Mouse (Mus musculus) stomach, postnatal 0 days (tissue): Measurements from ENCODE around the gene Mslnl. TPM values are rescaled to one million over a fixed set of nuclear protein-coding genes. Genes with fewer than 3 reads are reported as not detected.
A peak's percentile ranks its signal among the peaks of the same experiment; 100 is the strongest.

Source experiments
- ATAC-seq: fragments of 200-750 bp; cut with Nextera tagmentation; 2 replicates; pipeline ENCODE4 v1.8.0; 2017; ENCODE audit not compliant: low FRiP score, low TSS enrichment
- DNase-seq: peaks from one replicate; pipeline ENCODE4 v3.0.0-alpha.2; 2016; ENCODE audit warnings: low spot score
- H3K27ac ChIP-seq: fragments of 300-500 bp; sonication (generic); replicated peaks from 2 replicates; pipeline ENCODE4 v1.5.1; 2014; ENCODE audit warnings: mild to moderate bottlenecking, control low read depth
- H3K27me3 ChIP-seq: fragments of 300-500 bp; sonication (generic); 2 replicates; pipeline ENCODE4 v1.6.1; 2014; ENCODE audit warnings: low read length; ENCODE audit not compliant: control insufficient read depth, insufficient read depth
- H3K36me3 ChIP-seq: fragments of 300-500 bp; sonication (generic); 2 replicates; pipeline ENCODE4 v1.6.1; 2014; ENCODE audit warnings: low read length, mixed read lengths; ENCODE audit not compliant: control insufficient read depth, insufficient read depth
- H3K4me1 ChIP-seq: fragments of 300-500 bp; sonication (generic); replicated peaks from 2 replicates; pipeline ENCODE4 v1.6.1; 2014; ENCODE audit warnings: antibody characterized with exemption; ENCODE audit not compliant: control insufficient read depth, insufficient read depth
- H3K4me2 ChIP-seq: fragments of 300-500 bp; sonication (generic); replicated peaks from 2 replicates; pipeline ENCODE4 v1.6.1; 2014; ENCODE audit warnings: low read depth, mild to moderate bottlenecking, control low read depth, moderate library complexity
- H3K4me3 ChIP-seq: fragments of 300-500 bp; sonication (generic); 2 replicates; pipeline ENCODE4 v1.5.1; 2014; ENCODE audit warnings: low read depth, low read length, control low read depth
- H3K9ac ChIP-seq: fragments of 300-500 bp; sonication (generic); 2 replicates; pipeline ENCODE4 v1.6.1; 2014; ENCODE audit warnings: mild to moderate bottlenecking, low read length, control low read depth, mixed read lengths
- H3K9me3 ChIP-seq: fragments of 300-500 bp; sonication (generic); 2 replicates; pipeline ENCODE4 v1.6.1; 2016; ENCODE audit warnings: low read length; ENCODE audit not compliant: control insufficient read depth
- CTCF ChIP-seq: IDR thresholded peaks from 2 replicates; pipeline ENCODE4 v1.5.1; 2016; ENCODE audit warnings: antibody characterized with exemption, low read depth, mild to moderate bottlenecking, moderate library complexity
- EP300 ChIP-seq: optimal IDR thresholded peaks from 2 replicates; pipeline ENCODE3; 2016; ENCODE audit warnings: antibody characterized with exemption
- WGBS: fragments of 180-500 bp; shearing (Covaris S2); extraction: QIAGEN DNeasy Blood & Tissue Kit; methylation state at CpG from one replicate; pipeline ENCODE4 v1.1.7; 2014; 5-methylcytosine and 5-hydroxymethylcytosine counted together
- microRNA-seq: library from miRNA; unstranded; fragments of <30 nt; microRNA quantifications from one replicate; pipeline ENCODE4, GENCODE M21; 2016
- polyA plus RNA-seq: library from polyadenylated mRNA; unstranded; fragments of >200 nt; fragmentation: Nextera tagmentation; extraction: Ambion mirVana; gene quantifications from 2 replicates; pipeline ENCODE4 v1.2.1, GENCODE M21; 2015

The Mslnl gene
- polyA plus RNA-seq, 1 experiment from 2014 or later, result 0.05 TPM

DNA sequence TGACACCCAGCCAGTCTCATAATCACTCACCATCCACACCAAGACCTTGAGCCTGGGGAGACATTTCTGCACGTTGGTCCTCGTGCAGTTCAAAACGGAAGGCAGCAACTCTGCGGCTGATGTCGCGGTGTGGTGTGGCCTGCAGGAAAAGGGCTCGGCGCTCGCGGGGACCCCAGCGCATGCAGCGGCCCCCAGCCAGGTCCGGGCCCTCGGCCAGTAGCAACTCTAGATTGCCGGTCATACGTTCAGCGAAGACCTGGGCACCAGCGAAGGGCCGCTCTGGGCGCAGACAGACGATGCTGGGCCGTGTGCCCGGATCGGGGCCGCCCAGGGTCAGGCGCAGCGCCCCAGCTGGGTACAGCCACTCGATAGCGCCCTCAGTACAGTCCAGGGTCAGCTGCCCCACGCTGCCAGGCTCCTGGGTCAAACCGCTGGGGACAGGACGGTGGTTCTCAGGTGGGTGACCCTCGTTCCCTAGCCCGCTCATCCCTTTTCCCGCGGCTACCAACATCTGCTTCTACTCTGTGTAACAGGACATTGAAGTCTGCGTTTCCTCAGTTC lies 60.4 kb downstream of the Mslnl start:
- no peaks in the 10 kb centered on the region for H3K27me3 ChIP-seq
- H3K27ac ChIP-seq, result peak overlapping the region; percentile 8; the same call in 1 of the 2 replicates
- no peak for DNase-seq
- 3% methylated on average over 37 of the region's 37 CpGs for WGBS
- H3K4me2 ChIP-seq, result peak overlapping the region; percentile 86
- no peak for TF ChIP-seq EP300
- no peak for TF ChIP-seq CTCF
- H3K9me3 ChIP-seq, result no peaks in the 10 kb centered on the region
- peak overlapping the region; percentile 75 for H3K4me3 ChIP-seq
- ATAC-seq, result no peak
- H3K9ac ChIP-seq, result peak overlapping the region; percentile 66
- H3K36me3 ChIP-seq, result no peaks in the 10 kb centered on the region
- H3K4me1 ChIP-seq, result peaks cover 3% of the 10 kb centered on the region; the same call in 1 of the 2 replicates

DNA sequence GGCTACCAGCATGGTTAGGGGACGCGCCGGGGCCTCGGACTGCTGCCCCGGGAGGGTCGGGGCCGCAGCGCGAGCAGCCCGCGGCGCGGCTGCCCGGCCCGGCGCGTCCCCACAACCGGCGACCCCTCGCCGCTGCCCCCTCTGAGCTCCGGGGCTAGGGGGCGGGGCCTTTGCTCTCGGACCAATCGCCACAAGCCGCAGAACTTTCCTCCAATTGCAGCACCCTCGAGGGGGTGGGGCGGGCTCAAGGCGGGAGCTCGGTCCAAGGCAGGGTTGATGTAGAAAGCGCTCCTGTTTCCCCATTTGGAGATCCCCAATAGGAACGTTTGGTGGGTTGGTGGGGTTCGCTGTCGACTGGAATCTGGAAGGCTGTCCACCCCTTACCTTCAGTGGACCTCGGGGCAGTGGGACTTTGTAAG lies 61.1 kb downstream of the Mslnl start, which contains the start of gene Metrn:
Gene Metrn (minus strand): TSS at position 186 of the 419 bp plus-strand sequence.
- no peaks in the 10 kb centered on the region for H3K9me3 ChIP-seq

More for the DNA sequence above, 61.1 kb downstream of the Mslnl start, which contains the start of gene Metrn:
- DNase-seq (peak; percentile 87), ATAC-seq (peak; percentile 64; the same call in 1 of the 2 replicates)
- Histone ChIP-seq H3K9ac (peak within 1 kb of the TSS; percentile 66), H3K27me3 (no peaks in the 10 kb centered on the region), H3K27ac (peak within 1 kb of the TSS; percentile 8; the same call in 1 of the 2 replicates), H3K4me1 (no peaks in the 10 kb centered on the region; the same call in 1 of the 2 replicates), H3K4me3 (peak within 1 kb of the TSS; percentile 75), H3K4me2 (peak within 1 kb of the TSS; percentile 86), H3K36me3 (no peaks in the 10 kb centered on the region)
- 1% methylated on average over 24 of the region's 35 CpGs for WGBS
- TF ChIP-seq EP300 (no peak), CTCF (no peak)

Small RNA genes lying within 50 kb of the gene (microRNA-seq; reads per million reads assigned to microRNA genes)
- gene Gm25083, result not detected
- not detected for gene Mir6966

Other genes with a start within 250 kb of the Mslnl start
- 0.06 and 0.16 TPM in 2 replicates for gene Sstr5, start 238.8 kb upstream of the Mslnl start, polyA plus RNA-seq
- gene Sox8, start 165.4 kb upstream of the Mslnl start, polyA plus RNA-seq, result 1.4 and 1.6 TPM in 2 replicates
- 16.3 and 17.7 TPM in 2 replicates for gene Lmf1, start 157.0 kb upstream of the Mslnl start, polyA plus RNA-seq
- gene Gng13, start 18.9 kb upstream of the Mslnl start, polyA plus RNA-seq, result 1.4 and 1.7 TPM in 2 replicates
- 4.2 and 5.4 TPM in 2 replicates for gene Chtf18, start 8.6 kb upstream of the Mslnl start, polyA plus RNA-seq
- 10.3 and 10.5 TPM in 2 replicates for gene Rpusd1, start 8.4 kb upstream of the Mslnl start, polyA plus RNA-seq
- gene Msln, start 18.3 kb downstream of the Mslnl start, polyA plus RNA-seq, result 54.8 and 70.6 TPM in 2 replicates
- gene Narfl, start 37.7 kb downstream of the Mslnl start, polyA plus RNA-seq, result 19.1 and 20.9 TPM in 2 replicates
- gene Haghl, start 49.6 kb downstream of the Mslnl start, polyA plus RNA-seq, result 37.5 and 40.2 TPM in 2 replicates
- gene Ccdc78, start 50.5 kb downstream of the Mslnl start, polyA plus RNA-seq, result 0.23 and 0.24 TPM in 2 replicates
- gene Fam173a, start 56.9 kb downstream of the Mslnl start, polyA plus RNA-seq, result 91.0 and 94.7 TPM in 2 replicates
- gene AC134908.4, start 59.6 kb downstream of the Mslnl start, polyA plus RNA-seq, result 0.65 TPM in 1 of 2 replicates, not detected in the other
- gene Metrn, start 61.1 kb downstream of the Mslnl start, polyA plus RNA-seq, result 18.7 and 19.0 TPM in 2 replicates
- gene Fbxl16, start 73.0 kb downstream of the Mslnl start, polyA plus RNA-seq, result 1.3 and 1.9 TPM in 2 replicates
- 10.8 and 12.5 TPM in 2 replicates for gene Wdr24, start 87.6 kb downstream of the Mslnl start, polyA plus RNA-seq
- 29.7 and 31.5 TPM in 2 replicates for gene Jmjd8, start 92.8 kb downstream of the Mslnl start, polyA plus RNA-seq
- 215 and 224 TPM in 2 replicates for gene Stub1, start 97.4 kb downstream of the Mslnl start, polyA plus RNA-seq
- gene Rhbdl1, start 101.3 kb downstream of the Mslnl start, polyA plus RNA-seq, result 3.1 and 4.3 TPM in 2 replicates
- gene Gm20683, start 105.7 kb downstream of the Mslnl start, polyA plus RNA-seq, result 1.8 and 2.3 TPM in 2 replicates
- 10.7 and 13.2 TPM in 2 replicates for gene Rhot2, start 108.8 kb downstream of the Mslnl start, polyA plus RNA-seq
- 4.1 and 4.2 TPM in 2 replicates for gene Wdr90, start 125.5 kb downstream of the Mslnl start, polyA plus RNA-seq
- gene Mcrip2, start 132.7 kb downstream of the Mslnl start, polyA plus RNA-seq, result 52.4 and 59.9 TPM in 2 replicates
- 52.9 and 54.1 TPM in 2 replicates for gene Mettl26, start 139.0 kb downstream of the Mslnl start, polyA plus RNA-seq
- 0.35 and 0.38 TPM in 2 replicates for gene Wfikkn1, start 144.8 kb downstream of the Mslnl start, polyA plus RNA-seq
- 20.2 TPM in 2 replicates for gene Rab40c, start 183.7 kb downstream of the Mslnl start, polyA plus RNA-seq
- gene Pigq, start 208.9 kb downstream of the Mslnl start, polyA plus RNA-seq, result 25.4 and 29.9 TPM in 2 replicates
- not detected in 2 replicates for gene Nhlrc4, start 208.9 kb downstream of the Mslnl start, polyA plus RNA-seq
- 0.06 TPM in 1 of 2 replicates, not detected in the other for gene A930017K11Rik, start 216.5 kb downstream of the Mslnl start, polyA plus RNA-seq
- 12.5 and 13.7 TPM in 2 replicates for gene Capn15, start 249.8 kb downstream of the Mslnl start, polyA plus RNA-seq